Mouse (Mus musculus) Muller cell, postnatal 12 days (primary cell): ENCODE measurements around the gene Atg9b.

Source experiments
- DNase-seq: peaks from one replicate; pipeline ENCODE4 v3.0.0-alpha.2; 2015; ENCODE audit errors: inconsistent ontology term

Atg9b gene

DNA sequence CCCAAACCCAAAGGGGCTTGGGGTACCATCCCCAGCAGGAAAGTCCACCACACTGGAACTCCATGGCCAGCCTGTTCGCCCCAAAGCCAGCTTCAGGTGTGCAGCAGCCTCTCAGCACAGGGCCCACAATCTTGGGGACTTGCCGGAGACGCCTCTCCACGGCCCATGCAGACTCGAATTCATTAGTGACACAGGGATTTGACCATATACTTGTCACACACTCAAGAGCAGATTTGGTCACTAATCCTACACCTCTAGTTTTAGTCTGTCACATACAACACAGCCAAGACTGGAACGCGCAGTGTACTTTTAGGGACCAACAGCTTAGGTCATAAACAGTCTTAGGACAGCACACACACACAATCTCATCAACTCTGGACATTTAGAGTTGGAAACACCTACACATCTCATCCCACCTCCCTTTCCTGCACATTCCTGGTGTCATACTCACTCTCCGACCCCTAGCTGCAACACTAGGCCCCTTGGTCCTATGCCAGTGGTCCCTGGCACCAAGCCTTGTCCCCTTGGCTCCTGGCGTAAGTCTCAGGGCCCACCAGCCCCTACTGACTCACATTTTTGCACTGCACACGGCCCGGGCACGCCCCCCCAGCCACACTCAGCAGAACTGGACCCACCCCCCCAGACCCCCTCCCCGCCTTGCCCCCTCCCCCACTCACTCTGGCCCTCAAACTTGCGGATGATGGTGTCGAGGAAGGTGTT, 41.3 kb downstream of the Atg9b start:
- DNase-seq: no peak

DNA sequence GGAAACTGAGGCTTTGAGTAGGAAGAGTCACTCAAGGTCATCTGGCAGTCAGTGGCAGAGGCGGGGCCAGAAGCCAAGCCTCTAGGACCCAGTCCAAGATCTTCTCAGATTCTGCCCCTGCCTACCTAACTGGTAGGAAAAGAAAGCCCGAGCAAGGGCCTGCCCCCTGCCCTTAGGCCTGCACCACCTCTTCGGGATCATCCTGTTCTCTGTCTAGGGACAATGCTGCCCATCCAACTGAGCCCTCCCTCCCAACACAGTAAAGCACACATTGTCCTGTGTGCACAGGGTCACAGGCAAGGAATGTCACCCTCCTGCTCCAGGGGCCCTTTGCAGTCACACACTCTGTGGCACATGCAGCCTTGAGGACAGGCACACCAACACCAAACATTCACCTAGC, 41.9 kb downstream of the Atg9b start:
- no peak for DNase-seq

DNA sequence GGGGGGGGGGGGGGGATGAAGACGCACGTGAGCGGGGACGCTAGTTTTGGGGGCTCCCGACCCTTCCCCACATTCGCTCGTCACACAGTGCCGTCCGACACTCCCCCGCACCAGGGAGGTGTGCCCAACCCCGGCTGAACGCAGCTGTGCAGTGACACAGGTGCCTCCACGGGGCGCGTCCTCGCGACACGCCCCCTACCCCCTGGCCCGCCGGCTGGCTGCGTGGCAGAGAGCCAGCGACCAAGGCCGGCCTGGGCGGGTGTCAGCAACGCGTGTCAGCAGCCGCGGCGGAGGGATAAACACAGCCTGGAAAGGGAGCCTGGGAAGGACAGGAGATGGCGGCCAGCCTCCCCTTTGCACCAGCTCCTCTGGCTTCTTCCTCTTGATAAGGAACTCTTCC, 43.4 kb downstream of the Atg9b start:
- DNase-seq: peak; percentile 22

DNA sequence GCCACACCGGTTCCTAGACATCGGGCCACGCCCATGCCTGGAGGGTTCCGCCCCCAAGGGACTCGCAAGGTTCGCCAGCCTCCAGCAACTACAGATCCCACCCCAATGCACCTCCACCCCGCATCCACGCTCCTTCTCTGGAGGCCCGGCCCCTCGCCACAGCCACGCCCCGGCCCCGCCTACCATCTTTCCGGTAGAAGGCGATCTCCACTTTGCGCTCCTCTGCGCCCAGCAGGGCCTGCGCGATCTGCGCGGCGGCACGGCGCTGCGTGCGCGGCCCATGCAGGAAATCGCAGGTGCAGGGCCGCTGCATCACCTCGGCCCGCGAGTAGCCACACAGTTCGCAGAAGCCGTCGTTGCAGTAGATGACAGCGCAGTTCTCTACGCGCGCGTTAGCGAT, 43.8 kb downstream of the Atg9b start:
- DNase-seq: peak; percentile 68

DNA sequence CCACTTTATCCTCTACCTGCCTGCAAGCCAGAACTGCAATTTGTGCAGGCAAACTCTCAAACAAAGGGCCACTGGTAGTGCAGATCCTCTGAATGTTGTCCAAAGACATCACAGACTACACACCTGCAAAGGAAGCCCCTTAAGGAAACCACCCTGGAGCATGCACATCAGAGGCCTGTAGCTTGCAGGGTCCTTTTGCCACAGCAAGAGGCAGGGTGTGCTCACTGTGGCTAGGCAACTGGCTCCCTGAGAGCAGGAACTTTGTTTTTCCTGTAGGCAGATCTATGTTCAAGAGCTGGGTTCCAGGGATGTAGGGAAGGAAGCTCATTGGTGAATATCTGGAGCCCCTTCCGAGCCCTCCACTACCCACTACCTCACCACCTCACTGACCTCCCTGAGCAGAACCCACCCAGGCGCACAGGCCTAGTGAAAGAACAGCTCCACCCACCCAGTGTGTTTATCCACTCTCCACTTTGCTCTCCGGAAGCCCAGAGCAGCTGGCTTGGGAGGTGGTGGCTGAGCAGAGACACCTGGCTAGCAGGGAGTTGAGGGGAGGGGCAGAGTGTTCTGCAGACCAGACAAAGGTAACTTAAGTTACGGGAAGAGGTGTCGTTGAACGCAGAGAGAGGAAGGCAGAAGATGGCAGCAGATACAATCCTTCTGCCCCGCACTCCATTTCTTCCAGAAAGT, 44.6 kb downstream of the Atg9b start:
- DNase-seq: no peak

DNA sequence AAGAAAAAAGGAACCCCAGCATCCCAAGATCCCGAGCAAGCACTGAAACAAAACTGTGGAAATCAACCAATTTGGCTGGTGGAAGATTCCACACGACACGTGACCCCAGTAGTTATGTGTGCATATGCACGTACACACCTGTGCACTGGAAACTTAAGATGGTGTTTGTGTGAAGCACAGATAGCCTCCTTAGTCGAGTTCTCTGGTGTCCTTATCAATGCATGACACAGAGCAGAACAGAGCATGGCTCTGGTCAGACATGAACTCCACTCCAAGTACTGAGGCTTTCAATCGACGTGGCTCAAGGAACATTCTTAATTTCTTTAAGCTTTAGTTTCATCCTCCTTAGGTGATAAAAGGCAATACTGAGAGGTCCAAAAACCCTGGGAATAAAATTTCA, 45.6 kb downstream of the Atg9b start:
- no peak for DNase-seq

DNA sequence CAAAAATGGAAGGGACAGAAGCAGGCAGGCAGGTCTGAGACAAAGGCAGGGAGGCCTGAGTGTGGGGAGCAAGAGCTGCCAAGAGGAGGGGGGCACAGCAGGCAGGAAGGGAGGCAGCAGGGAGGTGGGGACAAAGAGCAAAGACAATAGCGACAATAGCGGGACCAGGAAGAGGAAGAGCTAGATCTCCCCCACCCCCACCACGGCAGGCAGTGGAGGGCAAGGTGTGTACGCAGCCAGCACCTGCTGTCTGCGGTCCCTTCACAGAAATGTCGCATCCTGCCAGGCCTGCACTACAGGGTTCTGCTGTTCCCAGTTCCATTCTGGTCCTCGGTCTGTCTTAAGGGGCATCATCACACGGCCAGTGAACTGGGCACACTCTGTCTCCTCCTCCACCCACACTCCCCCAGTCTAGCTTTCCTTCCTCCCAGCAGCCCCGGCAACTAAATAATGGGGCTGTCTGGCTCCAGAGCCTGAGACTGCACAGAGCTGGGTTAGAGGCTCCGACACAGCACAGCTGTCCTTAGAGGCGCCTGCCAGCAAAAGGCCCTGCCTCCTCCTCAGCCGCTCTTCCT, 47.4 kb downstream of the Atg9b start:
- no peak for DNase-seq

DNA sequence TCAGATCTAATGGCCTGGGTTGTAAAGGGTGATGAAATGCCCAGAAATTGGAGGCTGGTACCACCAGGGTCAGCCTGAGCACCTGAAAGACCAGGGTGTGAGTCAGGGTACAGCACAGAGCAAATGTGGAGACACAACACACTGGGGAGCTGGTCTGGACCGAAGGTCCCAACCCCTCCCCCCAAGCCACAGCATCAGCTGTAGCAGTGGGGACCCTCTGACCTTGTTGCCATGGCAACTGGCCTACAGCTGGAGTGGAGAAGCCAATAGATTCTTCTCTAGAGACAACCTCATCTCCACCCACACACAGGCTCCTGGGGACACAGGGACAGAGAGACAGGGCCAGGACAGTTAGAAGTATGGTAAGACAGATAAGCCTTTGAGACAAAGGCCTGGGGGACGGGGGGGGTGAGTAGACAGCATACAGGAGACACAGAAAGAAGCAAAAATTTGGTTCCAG, 47.9 kb downstream of the Atg9b start:
- DNase-seq: no peak

DNA sequence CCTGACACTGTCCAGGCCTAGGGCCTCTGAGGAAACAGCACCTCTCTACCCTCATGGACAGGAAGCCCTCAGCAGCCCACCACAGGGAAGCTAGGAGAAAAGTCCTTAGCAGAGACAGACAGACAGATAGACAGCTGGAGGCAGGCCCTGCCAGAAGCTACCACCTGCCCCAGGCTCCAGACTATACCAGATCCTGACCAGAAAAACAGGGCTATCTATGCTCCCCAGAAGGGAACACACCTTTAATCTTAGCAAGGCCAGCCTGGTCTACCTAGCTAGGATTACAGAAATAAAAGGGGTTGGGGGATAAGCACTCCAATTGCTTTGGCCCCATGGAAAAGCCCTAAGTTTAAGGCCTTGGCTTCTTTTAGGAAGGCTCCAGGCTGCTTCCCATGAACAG, 48.6 kb downstream of the Atg9b start:
- no peak for DNase-seq

DNA sequence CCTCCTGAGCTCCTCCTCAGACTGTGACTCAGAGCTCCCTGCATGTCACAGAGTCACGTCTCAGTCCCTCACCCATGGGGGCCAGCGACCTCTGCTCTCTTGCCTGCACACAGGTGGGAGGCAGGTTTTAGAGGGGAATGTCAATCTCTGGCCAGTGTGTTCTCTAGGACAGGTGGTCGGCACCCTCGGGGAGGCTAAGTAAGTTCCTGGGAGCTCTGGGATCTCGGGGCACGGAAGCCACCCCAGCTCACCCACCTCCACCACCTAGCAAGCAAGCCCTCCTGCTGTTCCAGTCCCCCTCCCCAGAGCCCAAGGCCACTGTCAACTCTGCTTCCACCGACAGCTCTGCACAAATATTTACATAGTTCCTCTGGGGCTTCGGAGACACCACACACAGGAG, 49.0 kb downstream of the Atg9b start:
- DNase-seq: no peak

DNA sequence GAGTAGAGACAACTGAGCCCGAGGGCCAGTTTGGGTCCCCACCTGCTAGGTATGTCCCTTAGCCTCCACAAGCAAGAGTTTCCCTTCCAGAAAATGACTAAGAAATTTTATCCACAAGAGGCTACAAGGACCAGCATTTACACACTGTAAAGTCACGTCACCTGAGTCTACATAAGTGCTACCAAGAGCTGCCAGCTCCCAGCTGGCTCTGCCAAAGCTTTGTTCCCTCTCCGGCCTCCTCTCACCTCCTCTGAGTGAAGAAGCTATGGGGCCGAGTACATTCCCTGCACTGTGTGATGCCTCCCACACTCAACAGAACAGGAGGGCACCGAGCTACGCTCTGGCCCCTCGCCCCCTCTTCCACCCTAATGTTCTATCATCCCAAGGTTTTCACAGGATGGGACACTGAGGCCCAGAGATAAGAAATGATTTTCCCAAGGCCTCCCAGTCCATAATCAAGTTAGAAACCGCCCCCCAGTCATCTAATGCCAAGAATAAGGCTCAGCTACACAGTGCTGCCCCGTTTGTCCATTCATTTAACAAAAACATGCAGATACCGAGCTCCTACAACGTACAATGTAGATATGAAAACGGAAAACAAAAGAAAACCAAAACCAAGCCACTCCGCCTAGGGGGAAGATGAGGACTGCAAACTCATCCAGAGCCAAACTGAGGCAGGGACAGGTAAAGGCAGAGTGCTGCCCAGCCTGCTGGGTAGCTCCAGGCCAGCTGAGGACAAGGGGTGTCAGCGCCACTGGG, 49.6 kb downstream of the Atg9b start:
- no peak for DNase-seq

DNA sequence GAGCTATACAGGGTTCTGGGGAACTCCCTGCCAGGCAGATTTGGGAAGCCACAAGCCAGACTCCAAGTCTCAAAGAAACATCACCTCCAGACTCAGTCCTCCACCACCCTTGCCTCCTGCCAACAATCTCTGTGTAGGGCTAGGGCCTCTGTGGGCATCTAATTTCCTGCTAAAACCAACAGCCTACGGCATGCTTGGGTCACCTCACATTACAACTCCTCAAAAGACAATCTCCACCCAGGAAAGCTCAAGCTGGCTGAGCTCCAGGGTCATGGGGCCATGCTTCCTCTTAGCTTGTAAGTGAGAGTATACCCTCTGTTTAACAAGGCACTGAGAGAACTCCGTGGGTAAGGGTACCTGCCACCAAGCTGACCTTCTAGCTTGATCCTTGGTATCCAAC, 54.1 kb downstream of the Atg9b start:
- no peak for DNase-seq

DNA sequence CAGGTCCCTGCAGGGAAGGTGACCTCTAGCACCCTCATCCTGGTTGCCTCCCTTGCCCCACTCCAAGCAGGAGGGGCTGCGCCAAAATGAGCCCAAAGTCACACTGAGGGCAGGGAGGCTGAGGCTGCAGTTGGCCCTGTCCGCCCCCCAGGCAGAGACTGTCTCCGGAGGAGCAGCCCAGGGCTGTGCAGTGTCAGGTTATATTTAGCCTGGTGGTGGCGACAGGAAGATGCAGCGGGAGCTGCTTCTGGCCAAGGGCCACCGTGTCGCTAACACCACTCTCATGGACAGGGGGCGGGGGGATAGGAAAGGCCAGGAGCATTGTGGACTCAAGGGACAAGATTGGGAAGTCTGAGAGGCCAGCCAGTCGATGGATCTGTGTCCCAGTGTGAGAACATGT, 54.6 kb downstream of the Atg9b start:
- no peak for DNase-seq

DNA sequence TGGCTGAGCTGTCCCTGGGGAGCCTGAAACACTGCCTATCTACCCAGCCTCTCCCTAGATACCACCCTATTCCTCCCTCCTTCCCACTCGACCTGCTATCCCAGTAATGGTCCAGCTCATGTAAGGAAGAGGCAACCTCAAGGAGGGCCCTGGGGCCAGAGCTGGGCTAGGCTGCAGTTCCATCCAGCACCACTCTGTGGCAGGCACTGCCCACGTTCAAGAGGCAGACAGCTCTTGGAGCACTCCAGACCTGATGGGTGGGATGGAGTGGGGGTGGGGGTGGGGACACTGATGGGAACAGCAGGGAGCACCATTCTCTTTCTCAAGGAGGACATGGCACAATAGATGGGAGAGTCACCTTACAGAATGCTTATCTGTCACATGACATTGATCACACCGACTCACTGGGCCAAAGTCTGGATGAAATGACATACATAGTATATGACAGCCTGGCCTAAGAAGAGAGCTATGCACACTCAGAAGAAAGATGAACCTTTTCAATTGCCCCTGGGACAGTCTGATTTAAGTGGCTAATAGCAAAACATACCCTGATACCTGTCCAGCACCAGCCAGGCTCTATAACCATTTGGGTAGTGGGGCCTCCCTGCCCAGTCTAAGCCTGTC, 55.9 kb downstream of the Atg9b start:
- DNase-seq: peak; percentile 46

DNA sequence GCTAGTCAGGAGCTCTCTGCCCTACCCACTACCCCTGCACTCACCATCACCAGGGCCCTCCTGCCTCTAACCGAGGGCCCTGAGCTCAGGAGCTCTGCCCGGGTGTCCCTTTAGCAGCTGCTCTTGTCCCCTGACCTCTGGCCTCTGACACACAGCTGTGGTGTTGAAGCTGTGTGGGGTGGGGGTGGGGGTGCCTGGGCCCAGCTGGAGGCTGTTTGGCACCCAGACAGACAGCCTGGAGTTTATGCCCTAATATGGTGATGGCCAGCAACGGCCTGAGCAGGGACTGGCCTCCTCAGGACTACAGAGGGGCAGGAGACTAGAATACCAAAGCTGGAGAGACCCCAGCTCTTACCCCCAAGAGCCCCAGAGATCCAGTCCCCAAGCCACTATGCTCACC, 57.2 kb downstream of the Atg9b start:
- DNase-seq: no peak
